Mouse (Mus musculus) ES-E14 (cell line): Measurements from ENCODE around the gene Acad12.

Experiments used
- HCFC1 ChIP-seq: IDR thresholded peaks from 2 replicates; pipeline ENCODE4 v1.6.1; 2012; ENCODE audit warnings: low read length, inconsistent platforms, borderline replicate concordance; ENCODE audit not compliant: insufficient read depth
- MAFK ChIP-seq: IDR thresholded peaks from 2 replicates; pipeline ENCODE4 v1.6.1; 2014; ENCODE audit warnings: mild to moderate bottlenecking, low read depth, low read length, inconsistent platforms; ENCODE audit not compliant: insufficient read depth
- ZC3H11A ChIP-seq: IDR thresholded peaks from 2 replicates; pipeline ENCODE4 v1.6.1; 2012; ENCODE audit warnings: low read depth, mild to moderate bottlenecking, inconsistent platforms, low read length, borderline replicate concordance
- ZNF384 ChIP-seq: IDR thresholded peaks from 2 replicates; pipeline ENCODE4 v1.6.1; 2012; ENCODE audit warnings: low read depth, low read length, inconsistent platforms

DNA sequence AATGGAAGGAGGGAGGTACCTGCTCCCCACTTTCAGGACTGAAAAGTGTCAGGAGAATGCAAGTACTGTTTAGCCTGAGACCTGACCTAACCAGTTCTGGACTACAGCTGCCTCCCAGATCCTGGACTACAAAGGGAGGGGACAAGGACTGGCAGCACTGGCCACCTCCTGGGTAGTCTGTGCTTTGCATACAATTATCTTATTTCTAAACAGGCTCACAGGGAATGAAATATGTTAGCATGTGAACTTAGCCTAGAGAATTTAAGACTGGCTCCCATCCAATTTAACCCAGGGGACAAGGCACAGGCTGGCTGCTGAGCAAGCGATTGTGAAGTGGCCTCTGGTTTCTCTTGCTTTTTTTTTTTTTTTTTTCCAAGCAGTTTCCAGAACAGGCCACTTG, 48.0 kb downstream of the Acad12 start:
- TF ChIP-seq ZNF384 = no peak
- no peak for TF ChIP-seq MAFK
- no peak for TF ChIP-seq HCFC1
- TF ChIP-seq ZC3H11A = no peak
